In the genomic region with DNA sequence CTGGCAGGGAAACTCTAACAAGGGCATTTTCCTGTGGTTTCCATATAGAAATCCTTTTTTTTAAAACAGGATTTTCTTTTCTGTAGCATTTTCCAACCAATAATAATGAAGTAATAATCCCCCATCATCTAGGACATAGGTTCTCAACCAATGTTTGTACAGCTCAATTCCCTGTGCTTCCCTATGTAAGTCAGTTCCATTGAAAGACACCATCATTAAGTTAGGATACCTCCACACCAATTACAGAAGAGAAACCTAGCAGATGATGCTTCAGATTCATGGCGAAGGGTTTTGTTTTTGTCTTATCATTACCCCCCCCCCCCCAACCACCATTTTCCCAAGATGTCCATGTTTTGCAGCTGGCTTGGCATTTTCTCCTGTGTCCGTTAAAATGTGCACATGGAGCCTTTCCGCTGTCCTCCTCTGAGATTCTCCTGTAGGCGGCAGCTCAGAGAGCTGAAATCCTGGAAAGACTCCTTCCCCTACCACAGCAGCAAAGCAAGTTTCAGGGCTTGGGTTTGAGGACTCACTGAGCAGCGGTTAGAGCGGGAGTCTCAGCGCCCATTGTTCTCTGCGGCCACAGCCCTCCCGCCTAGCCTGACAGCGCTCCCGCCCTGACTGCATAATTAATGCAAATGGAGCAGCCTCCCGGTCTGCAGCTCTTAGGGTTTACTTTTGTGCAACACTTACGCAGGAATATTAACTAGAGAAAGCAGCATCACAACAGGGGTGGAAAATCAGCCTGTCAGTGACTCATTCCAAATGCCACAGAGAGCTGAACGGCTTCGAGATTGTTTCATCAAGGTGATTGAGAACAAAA, we compare ENCODE assay signal across 8 mouse cellular contexts.
A peak's percentile ranks its signal among the peaks of the same experiment; 100 is the strongest.
DNase-seq lines count a peak whose midpoint lies in the region; ATAC-seq and TF ChIP-seq lines count a peak whose summit lies in the region.

No protein-coding gene starts in this region.

- H3K9ac ChIP-seq in ES-E14 (ENCODE audit: insufficient read depth, low read depth, low read length, poor library complexity, severe bottlenecking): no peak overlapping the region; the same call in 1 of the 2 replicates
- H3K9ac ChIP-seq in forebrain, embryonic 13.5 days: peak overlapping the region; percentile 60
- peak overlapping the region; percentile 41; the same call in 1 of the 2 replicates for H3K9ac ChIP-seq in liver, embryonic 16.5 days (ENCODE audit: low read depth, low read length)
- peak overlapping the region; percentile 69 for H3K9ac ChIP-seq in neural tube, embryonic 13.5 days

- H3K4me2 ChIP-seq in forebrain, embryonic 13.5 days: peak overlapping the region; percentile 76
- peak overlapping the region; percentile 69 for H3K4me2 ChIP-seq in liver, embryonic 16.5 days (ENCODE audit: low read depth, low read length)
- peak overlapping the region; percentile 77 for H3K4me2 ChIP-seq in neural tube, embryonic 13.5 days

- peak overlapping the region; percentile 55 to 77 for H3K4me3 ChIP-seq in ES-E14 (ENCODE audit: insufficient read depth in 1 of 2, low read depth in 1 of 2, low read length in 2 of 2, poor library complexity in 1 of 2, severe bottlenecking in 1 of 2)
- peak overlapping the region; percentile 42 for H3K4me3 ChIP-seq in forebrain, embryonic 13.5 days
- H3K4me3 ChIP-seq in liver, embryonic 16.5 days (ENCODE audit: low read depth, low read length): peak overlapping the region; percentile 57
- H3K4me3 ChIP-seq in neural tube, embryonic 13.5 days: peak overlapping the region; percentile 43

- ATAC-seq in forebrain, embryonic 13.5 days: peak; percentile 96
- ATAC-seq in liver, embryonic 16.5 days (ENCODE audit: low read depth): peak; percentile 59
- ATAC-seq in neural tube, embryonic 13.5 days (ENCODE audit: low read depth): peak; percentile 92

- H3K9me3 ChIP-seq in ES-E14 (ENCODE audit: control insufficient read depth, insufficient read depth, low read depth, low read length): no peaks in the 10 kb centered on the region
- no peaks in the 10 kb centered on the region for H3K9me3 ChIP-seq in forebrain, embryonic 13.5 days (replicated peaks)
- H3K9me3 ChIP-seq in liver, embryonic 16.5 days (replicated peaks; ENCODE audit: control insufficient read depth, low read length): no peaks in the 10 kb centered on the region
- H3K9me3 ChIP-seq in neural tube, embryonic 13.5 days: no peaks in the 10 kb centered on the region

- peaks cover 15% of the 10 kb centered on the region; the same call in 1 of the 2 replicates for H3K27me3 ChIP-seq in forebrain, embryonic 13.5 days
- H3K27me3 ChIP-seq in liver, embryonic 16.5 days (ENCODE audit: control insufficient read depth, insufficient read depth, low read depth, low read length): no peaks in the 10 kb centered on the region
- no peaks in the 10 kb centered on the region for H3K27me3 ChIP-seq in neural tube, embryonic 13.5 days

- intact Hi-C loops in heart, postnatal 10 days (cut with DNase I): no loop called here

- WGBS in forebrain, embryonic 13.5 days: under 1% methylated on average over 15 of the region's 15 CpGs
- 2% methylated on average over 15 of the region's 15 CpGs for WGBS in liver, embryonic 16.5 days (ENCODE audit: insufficient replicate concordance)
- WGBS in neural tube, embryonic 13.5 days: under 1% methylated on average over 15 of the region's 15 CpGs

- no peaks in the 10 kb centered on the region for H3K36me3 ChIP-seq in ES-E14 (ENCODE audit: control insufficient read depth, insufficient read depth, low read length, poor library complexity, severe bottlenecking)
- no peaks in the 10 kb centered on the region for H3K36me3 ChIP-seq in forebrain, embryonic 13.5 days (ENCODE audit: poor library complexity, severe bottlenecking)
- H3K36me3 ChIP-seq in liver, embryonic 16.5 days (ENCODE audit: control insufficient read depth, insufficient read depth): no peaks in the 10 kb centered on the region
- no peaks in the 10 kb centered on the region for H3K36me3 ChIP-seq in neural tube, embryonic 13.5 days

- peak overlapping the region; percentile 66 for H3K27ac ChIP-seq in ES-E14 (ENCODE audit: insufficient read depth, low read depth, low read length, poor library complexity, severe bottlenecking)
- H3K27ac ChIP-seq in forebrain, embryonic 13.5 days: peak overlapping the region; percentile 82
- H3K27ac ChIP-seq in liver, embryonic 16.5 days (ENCODE audit: low read length): no peak overlapping the region
- H3K27ac ChIP-seq in neural tube, embryonic 13.5 days (replicated peaks): peak overlapping the region; percentile 93

- H3K4me1 ChIP-seq in ES-E14 (ENCODE audit: control insufficient read depth in 2 of 2, insufficient read depth in 2 of 2, low read length in 2 of 2, poor library complexity in 1 of 2): no peaks in the 10 kb centered on the region
- H3K4me1 ChIP-seq in forebrain, embryonic 13.5 days: peaks cover 60% of the 10 kb centered on the region
- H3K4me1 ChIP-seq in liver, embryonic 16.5 days (ENCODE audit: control insufficient read depth, low read depth, low read length): no peaks in the 10 kb centered on the region
- H3K4me1 ChIP-seq in neural tube, embryonic 13.5 days (replicated peaks): peaks cover 67% of the 10 kb centered on the region

- in situ Hi-C loops in ES-E14 (cut with MboI; ENCODE audit: low sequenced_read_pairs in 2 of 2, unreplicated experiment in 2 of 2): no loop called here

- peak; percentile 79 for DNase-seq in ES-E14 (ENCODE audit: low read depth, low spot score)
- DNase-seq in c-Kit-positive CD71-positive TER-119-positive erythroid progenitor cells, embryonic 14.5 days (ENCODE audit: low spot score): peak; percentile 7
- peak; percentile 61 for DNase-seq in heart, postnatal 10 days
- peak; percentile 72 to 80 for DNase-seq in kidney, postnatal 4 days
- peak; percentile 25 for DNase-seq in thymus, postnatal 0 days (ENCODE audit: low spot score)

TF ChIP-seq in ES-E14, 5 proteins besides CTCF, POLR2A, EP300 and RAD21:
- peak; percentile 15; the same call in 1 of the 2 replicates for TF ChIP-seq HCFC1 (IDR thresholded peaks at IDR 0.05; ENCODE audit: borderline replicate concordance, insufficient read depth, low read length)
- peak; percentile 34; the same call in 1 of the 2 replicates for TF ChIP-seq CHD2 (IDR thresholded peaks at IDR 0.05; ENCODE audit: low read depth, low read length)
- no peak for TF ChIP-seq ZC3H11A (IDR thresholded peaks at IDR 0.05; ENCODE audit: borderline replicate concordance, low read depth, low read length)

Comparison
In these comparisons a context has a peak if more than half of its experiments do, and no peak if none do; other contexts are left out.
1. DNase-seq: peak in every context shown above with its lines; median percentile 79 in ES-E14; 76 in kidney, postnatal 4 days; 61 in heart, postnatal 10 days; 25 in thymus, postnatal 0 days; 7 in c-Kit-positive CD71-positive TER-119-positive erythroid progenitor cells, embryonic 14.5 days.